Mouse (Mus musculus) small intestine, adult 2 months (tissue): ENCODE results near the gene Lrfn5. TPM values are rescaled to one million over a fixed set of nuclear protein-coding genes. Genes with fewer than 3 reads are reported as not detected.

Experiments
- H3K27ac ChIP-seq: fragments of 200-500 bp; 2 replicates; pipeline ENCODE4 v1.5.1; 2012; ENCODE audit warnings: low read depth, low read length, control low read depth, inconsistent platforms; ENCODE audit not compliant: insufficient read depth
- H3K27me3 ChIP-seq: fragments of 200-500 bp; 2 replicates; pipeline ENCODE4 v1.6.1; 2012; ENCODE audit warnings: mild to moderate bottlenecking, moderate library complexity, low read length, inconsistent platforms; ENCODE audit not compliant: control insufficient read depth, insufficient read depth
- H3K36me3 ChIP-seq: fragments of 200-500 bp; 2 replicates; pipeline ENCODE4 v1.6.1; 2012; ENCODE audit warnings: mild to moderate bottlenecking, low read length, control low read depth, inconsistent platforms; ENCODE audit not compliant: control insufficient read depth, insufficient read depth
- H3K4me1 ChIP-seq: fragments of 200-500 bp; 2 replicates; pipeline ENCODE4 v1.6.1; 2012; ENCODE audit warnings: low read length, inconsistent platforms, mixed read lengths; ENCODE audit not compliant: control insufficient read depth, insufficient read depth, insufficient read length
- H3K4me3 ChIP-seq: fragments of 200-500 bp; 2 replicates; pipeline ENCODE4 v1.5.1; 2012; ENCODE audit warnings: low read depth, mild to moderate bottlenecking, control low read depth, inconsistent platforms, low read length, moderate library complexity
- CTCF ChIP-seq: fragments of 200-500 bp; IDR thresholded peaks from 2 replicates; pipeline ENCODE4 v1.5.1; 2012; ENCODE audit warnings: low read depth, mild to moderate bottlenecking, control low read depth, inconsistent platforms, low read length, moderate library complexity, mixed read lengths; ENCODE audit not compliant: insufficient replicate concordance, insufficient read length; ENCODE audit errors: extremely low read depth
- POLR2A ChIP-seq: fragments of 200-500 bp; IDR thresholded peaks from 2 replicates; pipeline ENCODE4 v1.6.1; 2012; ENCODE audit warnings: low read depth, mild to moderate bottlenecking, control low read depth, inconsistent platforms, low read length, moderate library complexity
- WGBS: fragments of 180-500 bp; shearing (Covaris S2); methylation state at CpG from one replicate; pipeline ENCODE4 v1.1.7; 2018; 5-methylcytosine and 5-hydroxymethylcytosine counted together
- polyA plus RNA-seq: library from polyadenylated mRNA; depleted of rRNA; stranded (reverse); fragments of >200 nt; gene quantifications from 2 replicates; pipeline ENCODE4 v1.2.3, GENCODE M21; 2012; rRNA removed

The Lrfn5 gene
- polyA plus RNA-seq = 0.03 TPM in 1 of 2 replicates, not detected in the other

GRCm38 (mm10) chr12:61522829-61523370 lies at the start of gene Lrfn5:
Lrfn5 (plus strand) TSS chr12:61523150.
- H3K4me1 ChIP-seq = no peaks in the 10 kb centered on the region
- WGBS = 1% methylated on average over 49 of the region's 50 CpGs

GRCm38 (mm10) chr12:61521501-61522147 lies 1.3 kb upstream of the Lrfn5 start:
- no peaks in the 10 kb centered on the region for H3K4me1 ChIP-seq
- H3K27ac ChIP-seq = no peak overlapping the region
- H3K36me3 ChIP-seq = no peaks in the 10 kb centered on the region
- WGBS = 7% methylated on average over 20 of the region's 20 CpGs
- H3K4me3 ChIP-seq = no peak overlapping the region
- TF ChIP-seq CTCF (no peak), POLR2A (no peak)
- peaks cover 6% of the 10 kb centered on the region for H3K27me3 ChIP-seq

More at GRCm38 (mm10) chr12:61522829-61523370, at the start of gene Lrfn5:
- Histone ChIP-seq H3K36me3 (no peaks in the 10 kb centered on the region), H3K27me3 (peaks cover 6% of the 10 kb centered on the region), H3K27ac (no peak within 1 kb of the TSS), H3K4me3 (peak within 1 kb of the TSS; percentile 35)
- no peak for TF ChIP-seq POLR2A

DNA sequence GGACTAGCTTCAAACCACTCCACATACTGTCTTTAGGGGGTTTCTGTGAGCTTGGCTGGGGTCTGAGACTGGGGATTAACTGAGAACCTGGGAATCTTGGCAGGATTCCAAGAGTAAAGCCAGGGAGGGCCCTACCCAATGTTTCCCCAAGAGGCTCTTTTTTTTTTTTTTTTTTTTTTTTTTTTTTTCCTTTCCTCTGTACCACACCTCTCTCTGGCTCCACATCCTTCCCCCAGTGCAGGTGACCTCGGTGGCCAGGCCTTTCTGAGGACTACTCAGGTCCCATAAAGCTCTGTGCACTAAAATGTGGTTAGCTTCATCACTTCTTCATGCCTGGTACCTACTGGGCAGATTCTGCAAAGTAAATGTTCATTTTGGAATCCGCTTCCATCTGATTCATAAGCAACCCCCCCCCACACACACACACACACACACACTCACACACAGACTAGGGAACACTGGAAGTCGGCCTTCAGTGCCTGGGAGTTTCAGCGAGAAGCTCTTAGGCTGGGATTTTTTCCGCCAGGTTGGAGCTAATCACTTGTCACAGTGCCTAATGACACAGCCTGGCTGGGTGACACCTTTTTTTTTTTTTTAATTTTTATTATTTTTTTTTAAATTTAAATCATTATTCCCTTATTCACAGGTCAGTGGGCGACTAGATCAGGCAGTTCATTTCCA lies 662 bp upstream of the Lrfn5 start:
- Histone ChIP-seq H3K36me3 (no peaks in the 10 kb centered on the region), H3K27me3 (peaks cover 6% of the 10 kb centered on the region), H3K4me3 (0 out of 2 replicates have a peak overlapping the region, but pooled peaks have one; percentile 35), H3K4me1 (no peaks in the 10 kb centered on the region), H3K27ac (no peak overlapping the region)
- TF ChIP-seq CTCF = no peak
- WGBS = 8% methylated on average over 6 of the region's 6 CpGs

DNA sequence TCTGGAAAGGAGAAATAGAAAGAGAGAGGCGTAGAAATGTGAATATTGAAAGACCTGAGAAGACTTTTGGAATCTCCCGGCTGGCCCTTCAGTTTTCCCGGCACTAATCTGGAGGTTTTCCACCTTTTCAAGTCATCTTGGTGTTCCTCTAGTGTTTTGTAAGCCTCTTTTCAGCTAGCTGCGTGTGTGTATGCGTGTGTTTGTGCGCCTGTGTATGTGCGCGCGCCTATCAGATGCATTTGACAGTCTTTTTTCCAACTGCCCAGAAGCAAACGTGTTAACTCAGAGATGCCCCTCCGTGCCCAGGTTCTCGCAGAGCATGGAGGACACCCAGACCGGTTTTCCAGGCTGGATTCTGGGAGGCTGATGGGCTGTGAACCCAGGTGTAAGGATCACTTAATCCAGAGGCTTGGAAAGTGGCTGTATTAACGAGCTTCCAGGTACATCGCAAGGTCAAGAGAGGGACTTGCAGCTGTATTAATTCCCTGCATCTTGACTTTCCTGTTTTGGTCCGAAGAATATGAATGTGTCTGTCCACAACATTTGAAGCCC lies 757 bp downstream of the Lrfn5 start:
- TF ChIP-seq CTCF = no peak
- no peak for TF ChIP-seq POLR2A
- H3K36me3 ChIP-seq = no peaks in the 10 kb centered on the region
- peaks cover 6% of the 10 kb centered on the region for H3K27me3 ChIP-seq
- no peaks in the 10 kb centered on the region for H3K4me1 ChIP-seq
- H3K4me3 ChIP-seq = no peak overlapping the region
- no peak overlapping the region for H3K27ac ChIP-seq
- WGBS = 3% methylated on average over 16 of the region's 16 CpGs

DNA sequence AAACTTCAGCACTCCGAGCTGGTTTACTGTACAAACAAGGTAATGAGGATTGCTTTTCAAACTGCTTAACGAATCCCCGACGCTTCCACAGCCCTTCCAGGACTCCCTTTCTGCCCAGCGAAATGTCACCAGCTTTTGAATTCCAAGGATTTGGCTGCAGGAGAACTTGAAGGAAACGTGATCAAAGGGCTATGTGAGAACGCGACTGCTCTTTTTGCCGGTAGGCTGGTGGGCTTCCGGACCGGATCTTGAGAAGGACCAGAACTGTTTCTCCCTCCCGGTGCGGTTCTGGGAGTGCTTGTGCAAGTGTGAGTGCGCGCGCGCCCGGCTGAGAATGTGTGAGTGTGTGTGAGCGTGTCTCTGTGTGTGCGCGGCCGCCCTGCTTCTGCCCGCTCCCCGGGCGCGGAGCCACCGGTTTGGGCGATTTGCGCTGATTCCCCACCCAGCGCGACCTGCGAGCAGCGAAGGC lies 1.3 kb downstream of the Lrfn5 start:
- Histone ChIP-seq H3K4me1 (no peaks in the 10 kb centered on the region), H3K4me3 (no peak overlapping the region), H3K36me3 (no peaks in the 10 kb centered on the region), H3K27me3 (peaks cover 6% of the 10 kb centered on the region), H3K27ac (no peak overlapping the region)
- TF ChIP-seq POLR2A (no peak), CTCF (no peak)
- WGBS = 2% methylated on average over 33 of the region's 33 CpGs

GRCm38 (mm10) chr12:61526199-61526598 lies 3.2 kb downstream of the Lrfn5 start:
- Histone ChIP-seq H3K4me3 (no peak overlapping the region), H3K4me1 (no peaks in the 10 kb centered on the region), H3K27me3 (peaks cover 6% of the 10 kb centered on the region), H3K27ac (no peak overlapping the region), H3K36me3 (no peaks in the 10 kb centered on the region)
- WGBS = 6% methylated on average over 9 of the region's 9 CpGs
- no peak for TF ChIP-seq CTCF
- no peak for TF ChIP-seq POLR2A

DNA sequence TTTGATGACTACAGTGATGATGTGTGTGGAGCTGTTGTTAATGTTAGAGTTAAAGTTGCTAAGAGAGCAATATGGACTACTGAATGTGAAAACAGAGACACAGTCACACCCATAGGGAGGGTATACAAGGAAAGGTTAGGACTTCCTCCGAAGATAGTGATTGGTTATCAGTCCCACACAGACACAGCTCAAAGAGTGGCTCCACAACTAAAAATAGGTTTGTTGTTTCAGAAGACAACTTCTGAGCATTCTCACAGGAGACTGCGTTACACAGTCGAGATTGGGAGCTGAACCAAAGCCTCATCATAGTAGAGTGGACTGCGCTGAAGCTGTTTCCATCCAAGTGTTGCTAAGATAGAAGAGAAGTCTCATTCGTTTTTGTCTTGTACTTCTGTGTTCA lies 57.0 kb downstream of the Lrfn5 start:
- no peak overlapping the region for H3K4me3 ChIP-seq
- no peak for TF ChIP-seq POLR2A
- no peak for TF ChIP-seq CTCF
- H3K36me3 ChIP-seq = no peaks in the 10 kb centered on the region
- no peak overlapping the region for H3K27ac ChIP-seq
- H3K4me1 ChIP-seq = no peaks in the 10 kb centered on the region
- no peaks in the 10 kb centered on the region for H3K27me3 ChIP-seq
- 77% methylated on average over 5 of the region's 5 CpGs for WGBS
